Mouse (Mus musculus): ENCODE results near the gene Cul3. TPM values are rescaled to one million over a fixed set of nuclear protein-coding genes. Genes with fewer than 3 reads are reported as not detected.

Gene Cul3
- polyA plus RNA-seq, 1 experiment = 4.5 TPM

- Histone ChIP-seq H3K27me3 (ENCODE audit: control insufficient read depth, insufficient read depth, low read length) (no peaks in the 10 kb centered on the region), H3K4me1 (ENCODE audit: control insufficient read depth, insufficient read depth, insufficient read length, low read length) (no peaks in the 10 kb centered on the region), H3K36me3 (ENCODE audit: control insufficient read depth, insufficient read depth, low read length) (no peaks in the 10 kb centered on the region), H3K4me3 (ENCODE audit: low read depth, low read length) (no peak overlapping the region), H3K27ac (ENCODE audit: insufficient read depth, low read depth, low read length) (no peak overlapping the region)
- no peak for TF ChIP-seq POLR2A (IDR thresholded peaks at IDR 0.05; ENCODE audit: low read depth, low read length)
- TF ChIP-seq CTCF (IDR thresholded peaks at IDR 0.05; ENCODE audit: extremely low read depth, insufficient read length, insufficient replicate concordance, low read depth, low read length) = no peak
Measured at GRCm38 (mm10) chr1:80247131-80247530, 93.1 kb downstream of the Cul3 start.

GRCm38 (mm10) chr1:80244123-80244522 lies 96.2 kb downstream of the Cul3 start:
- Histone ChIP-seq H3K27me3 (ENCODE audit: control insufficient read depth, insufficient read depth, low read length) (no peaks in the 10 kb centered on the region), H3K27ac (ENCODE audit: insufficient read depth, low read depth, low read length) (no peak overlapping the region), H3K36me3 (ENCODE audit: control insufficient read depth, insufficient read depth, low read length) (no peaks in the 10 kb centered on the region), H3K4me1 (ENCODE audit: control insufficient read depth, insufficient read depth, insufficient read length, low read length) (no peaks in the 10 kb centered on the region), H3K4me3 (ENCODE audit: low read depth, low read length) (no peak overlapping the region)
- TF ChIP-seq CTCF (IDR thresholded peaks at IDR 0.05; ENCODE audit: extremely low read depth, insufficient read length, insufficient replicate concordance, low read depth, low read length) (no peak), POLR2A (IDR thresholded peaks at IDR 0.05; ENCODE audit: low read depth, low read length) (no peak)
- 45% methylated on average over 3 of the region's 3 CpGs for WGBS

- H3K27me3 ChIP-seq (ENCODE audit: control insufficient read depth, insufficient read depth, low read length) = no peaks in the 10 kb centered on the region
- H3K27ac ChIP-seq (ENCODE audit: insufficient read depth, low read depth, low read length) = no peak overlapping the region
- no peak overlapping the region for H3K4me3 ChIP-seq (ENCODE audit: low read depth, low read length)
- no peaks in the 10 kb centered on the region for H3K4me1 ChIP-seq (ENCODE audit: control insufficient read depth, insufficient read depth, insufficient read length, low read length)
- 88% methylated on average over 6 of the region's 6 CpGs for WGBS
- H3K36me3 ChIP-seq (ENCODE audit: control insufficient read depth, insufficient read depth, low read length) = no peaks in the 10 kb centered on the region
- no peak for TF ChIP-seq CTCF (IDR thresholded peaks at IDR 0.05; ENCODE audit: extremely low read depth, insufficient read length, insufficient replicate concordance, low read depth, low read length)
- no peak for TF ChIP-seq POLR2A (IDR thresholded peaks at IDR 0.05; ENCODE audit: low read depth, low read length)
Measured at GRCm38 (mm10) chr1:80241579-80241978, 98.7 kb downstream of the Cul3 start.

DNA sequence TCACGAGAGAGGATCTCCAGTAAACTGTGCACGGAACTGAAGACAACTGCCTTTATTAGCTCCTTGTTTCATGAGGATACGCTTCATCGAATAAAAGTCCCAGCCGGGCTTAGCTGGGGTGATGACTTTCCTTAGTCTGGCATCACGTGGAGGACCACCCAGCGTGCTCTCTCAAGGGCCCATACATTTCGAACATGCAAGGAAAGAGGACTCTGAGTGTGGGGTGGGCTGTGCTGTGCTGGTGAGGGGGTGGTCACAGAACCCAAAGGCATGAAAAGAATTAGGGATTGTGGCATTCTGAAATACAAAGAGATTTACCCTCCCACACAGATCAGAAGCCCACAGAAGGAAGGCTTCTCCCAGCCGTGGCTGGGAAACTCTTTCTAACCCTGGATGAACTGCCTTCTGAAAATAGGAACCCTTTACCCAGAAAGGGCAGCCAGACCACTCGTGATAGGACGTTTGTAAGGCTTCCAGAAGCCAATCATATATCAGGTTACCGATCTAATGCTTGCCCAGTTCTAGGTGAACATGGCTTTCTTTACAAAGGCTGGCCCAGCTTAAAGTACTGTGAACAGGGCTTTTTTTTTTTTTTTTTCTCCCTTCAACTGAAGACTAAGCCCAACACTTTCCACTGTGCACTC lies 100.1 kb downstream of the Cul3 start:
- TF ChIP-seq CTCF (IDR thresholded peaks at IDR 0.05; ENCODE audit: extremely low read depth, insufficient read length, insufficient replicate concordance, low read depth, low read length) (no peak), POLR2A (IDR thresholded peaks at IDR 0.05; ENCODE audit: low read depth, low read length) (no peak)
- Histone ChIP-seq H3K4me3 (ENCODE audit: low read depth, low read length) (no peak overlapping the region), H3K4me1 (ENCODE audit: control insufficient read depth, insufficient read depth, insufficient read length, low read length) (no peaks in the 10 kb centered on the region), H3K27me3 (ENCODE audit: control insufficient read depth, insufficient read depth, low read length) (no peaks in the 10 kb centered on the region), H3K27ac (ENCODE audit: insufficient read depth, low read depth, low read length) (no peak overlapping the region), H3K36me3 (ENCODE audit: control insufficient read depth, insufficient read depth, low read length) (no peaks in the 10 kb centered on the region)
- WGBS = 61% methylated on average over 12 of the region's 12 CpGs

DNA sequence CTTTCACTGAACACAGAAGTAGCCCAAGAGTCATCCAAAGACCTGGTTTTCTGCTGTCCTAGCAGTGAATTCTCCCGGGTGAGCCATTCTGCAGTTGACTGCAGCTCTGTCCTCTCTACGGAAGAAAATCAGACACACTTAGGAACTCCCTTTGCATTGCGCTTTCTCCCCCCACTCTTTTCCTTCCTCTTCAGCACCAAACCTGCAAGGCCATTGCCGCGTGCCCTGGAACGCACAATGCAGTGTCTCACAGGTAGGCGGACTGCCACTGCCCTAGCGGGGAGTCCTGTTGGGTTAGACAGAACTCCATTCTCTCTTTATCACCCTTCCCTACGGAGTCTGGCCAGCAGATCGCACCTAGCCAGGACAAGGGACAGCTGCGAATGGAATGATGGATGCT lies 100.8 kb downstream of the Cul3 start:
- 71% methylated on average over 11 of the region's 11 CpGs for WGBS
- no peak overlapping the region for H3K4me3 ChIP-seq (ENCODE audit: low read depth, low read length)
- H3K36me3 ChIP-seq (ENCODE audit: control insufficient read depth, insufficient read depth, low read length) = no peaks in the 10 kb centered on the region
- TF ChIP-seq CTCF (IDR thresholded peaks at IDR 0.05; ENCODE audit: extremely low read depth, insufficient read length, insufficient replicate concordance, low read depth, low read length) (no peak), POLR2A (IDR thresholded peaks at IDR 0.05; ENCODE audit: low read depth, low read length) (no peak)
- no peaks in the 10 kb centered on the region for H3K27me3 ChIP-seq (ENCODE audit: control insufficient read depth, insufficient read depth, low read length)
- no peak overlapping the region for H3K27ac ChIP-seq (ENCODE audit: insufficient read depth, low read depth, low read length)
- H3K4me1 ChIP-seq (ENCODE audit: control insufficient read depth, insufficient read depth, insufficient read length, low read length) = no peaks in the 10 kb centered on the region

- no peak for TF ChIP-seq CTCF (IDR thresholded peaks at IDR 0.05; ENCODE audit: extremely low read depth, insufficient read length, insufficient replicate concordance, low read depth, low read length)
- no peak for TF ChIP-seq POLR2A (IDR thresholded peaks at IDR 0.05; ENCODE audit: low read depth, low read length)
- no peak overlapping the region for H3K4me3 ChIP-seq (ENCODE audit: low read depth, low read length)
- no peaks in the 10 kb centered on the region for H3K4me1 ChIP-seq (ENCODE audit: control insufficient read depth, insufficient read depth, insufficient read length, low read length)
- H3K36me3 ChIP-seq (ENCODE audit: control insufficient read depth, insufficient read depth, low read length) = no peaks in the 10 kb centered on the region
- no peaks in the 10 kb centered on the region for H3K27me3 ChIP-seq (ENCODE audit: control insufficient read depth, insufficient read depth, low read length)
- no peak overlapping the region for H3K27ac ChIP-seq (ENCODE audit: insufficient read depth, low read depth, low read length)
- WGBS = 68% methylated on average over 11 of the region's 11 CpGs
Measured at GRCm38 (mm10) chr1:80236951-80237702, 103.2 kb downstream of the Cul3 start.

DNA sequence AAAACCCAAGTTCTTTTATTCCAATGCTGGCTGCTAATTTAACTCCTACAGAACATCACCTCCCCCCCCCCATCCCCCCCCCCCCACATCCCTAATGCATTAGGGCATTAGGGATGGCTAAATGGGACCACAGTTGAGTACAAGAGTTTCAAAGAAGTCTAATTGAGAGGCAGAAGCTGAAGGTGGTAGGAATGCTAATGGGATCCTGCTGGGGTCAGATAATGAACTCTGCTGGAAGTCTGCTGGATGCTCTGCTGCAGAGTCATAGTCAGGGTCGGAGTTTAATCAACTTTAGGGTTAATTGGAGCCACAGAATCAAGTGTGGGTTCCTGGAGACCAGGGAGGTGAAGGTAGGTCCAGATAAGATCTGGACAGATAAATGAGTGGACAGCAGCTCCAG lies 104.2 kb downstream of the Cul3 start:
- Histone ChIP-seq H3K27me3 (ENCODE audit: control insufficient read depth, insufficient read depth, low read length) (no peaks in the 10 kb centered on the region), H3K36me3 (ENCODE audit: control insufficient read depth, insufficient read depth, low read length) (no peaks in the 10 kb centered on the region), H3K4me1 (ENCODE audit: control insufficient read depth, insufficient read depth, insufficient read length, low read length) (no peaks in the 10 kb centered on the region), H3K27ac (ENCODE audit: insufficient read depth, low read depth, low read length) (no peak overlapping the region), H3K4me3 (ENCODE audit: low read depth, low read length) (no peak overlapping the region)
- TF ChIP-seq POLR2A (IDR thresholded peaks at IDR 0.05; ENCODE audit: low read depth, low read length) = no peak
- TF ChIP-seq CTCF (IDR thresholded peaks at IDR 0.05; ENCODE audit: extremely low read depth, insufficient read length, insufficient replicate concordance, low read depth, low read length) = no peak
- 17% methylated on average over 1 of the region's 1 CpGs for WGBS
